In genomic region chr11:94990749-94991577, GRCm38 (mm10) we compare ENCODE assay signal across 8 mouse cellular contexts. TPM values are rescaled to one million over a fixed set of nuclear protein-coding genes. Genes with fewer than 3 reads are reported as not detected.
A peak's percentile ranks its signal among the peaks of the same experiment; 100 is the strongest.
DNase-seq lines count a peak whose midpoint lies in the region; ATAC-seq and TF ChIP-seq lines count a peak whose summit lies in the region.

TSS of gene Ppp1r9b (plus strand) at chr11:94991035.

- TF ChIP-seq POLR2A in kidney, adult 2 months (IDR thresholded peaks at IDR 0.05; ENCODE audit: low read depth, low read length), result peak; percentile 57
- TF ChIP-seq POLR2A in limb, embryonic 14.5 days (IDR thresholded peaks at IDR 0.05; ENCODE audit: borderline replicate concordance, extremely low read depth, insufficient read depth, insufficient read length), result no peak
- TF ChIP-seq POLR2A in spleen, adult 2 months (IDR thresholded peaks at IDR 0.05; ENCODE audit: low read depth, low read length), result peak; percentile 61

- peak within 1 kb of the TSS; percentile 91 for H3K4me3 ChIP-seq in embryonic facial prominence, embryonic 13.5 days
- H3K4me3 ChIP-seq in kidney, adult 2 months (ENCODE audit: insufficient read depth, low read depth, low read length), result peak within 1 kb of the TSS; percentile 91
- peak within 1 kb of the TSS; percentile 87 for H3K4me3 ChIP-seq in limb, embryonic 14.5 days (replicated peaks; ENCODE audit: low read length)
- H3K4me3 ChIP-seq in midbrain, embryonic 16.5 days (ENCODE audit: low read depth, low read length), result peak within 1 kb of the TSS; percentile 90
- H3K4me3 ChIP-seq in spleen, adult 2 months (ENCODE audit: extremely low read depth, insufficient read depth, insufficient read length), result peak within 1 kb of the TSS; percentile 83

- no peaks in the 10 kb centered on the region for H3K9me3 ChIP-seq in embryonic facial prominence, embryonic 13.5 days
- H3K9me3 ChIP-seq in limb, embryonic 14.5 days (ENCODE audit: control insufficient read depth, low read length), result no peaks in the 10 kb centered on the region
- no peaks in the 10 kb centered on the region for H3K9me3 ChIP-seq in midbrain, embryonic 16.5 days (replicated peaks; ENCODE audit: control insufficient read depth, low read length, poor library complexity, severe bottlenecking)

- no peaks in the 10 kb centered on the region for H3K27me3 ChIP-seq in embryonic facial prominence, embryonic 13.5 days
- H3K27me3 ChIP-seq in kidney, adult 2 months (replicated peaks; ENCODE audit: control insufficient read depth, insufficient read depth, low read length), result no peaks in the 10 kb centered on the region
- no peaks in the 10 kb centered on the region for H3K27me3 ChIP-seq in limb, embryonic 14.5 days (ENCODE audit: control insufficient read depth, insufficient read depth, low read length)
- H3K27me3 ChIP-seq in midbrain, embryonic 16.5 days (ENCODE audit: control insufficient read depth, insufficient read depth, low read depth, low read length), result no peaks in the 10 kb centered on the region
- H3K27me3 ChIP-seq in spleen, adult 2 months (ENCODE audit: control insufficient read depth, insufficient read depth, low read length), result no peaks in the 10 kb centered on the region

- peak within 1 kb of the TSS; percentile 96 for H3K27ac ChIP-seq in embryonic facial prominence, embryonic 13.5 days
- H3K27ac ChIP-seq in kidney, adult 2 months (ENCODE audit: insufficient read depth, low read depth, low read length), result peak within 1 kb of the TSS; percentile 95
- H3K27ac ChIP-seq in limb, embryonic 14.5 days (replicated peaks; ENCODE audit: low read depth, low read length), result peak within 1 kb of the TSS; percentile 88
- H3K27ac ChIP-seq in midbrain, embryonic 16.5 days (ENCODE audit: low read length), result peak within 1 kb of the TSS; percentile 96
- peak within 1 kb of the TSS; percentile 93 for H3K27ac ChIP-seq in spleen, adult 2 months (ENCODE audit: insufficient read depth, low read length)

- TF ChIP-seq CTCF in kidney, adult 2 months (conservative IDR thresholded peaks at IDR 0.05; ENCODE audit: insufficient read depth, insufficient read length, low read depth, low read length), result peak; percentile 58
- peak; percentile 82 for TF ChIP-seq CTCF in spleen, adult 2 months (IDR thresholded peaks at IDR 0.05; ENCODE audit: extremely low read depth, insufficient read depth, insufficient read length, insufficient replicate concordance)

- peaks cover 77% of the 10 kb centered on the region for H3K4me1 ChIP-seq in embryonic facial prominence, embryonic 13.5 days
- H3K4me1 ChIP-seq in kidney, adult 2 months (ENCODE audit: control insufficient read depth, insufficient read depth, low read length), result peaks cover 28% of the 10 kb centered on the region
- H3K4me1 ChIP-seq in limb, embryonic 14.5 days (ENCODE audit: control insufficient read depth, insufficient read depth, low read length), result peaks cover 63% of the 10 kb centered on the region
- peaks cover 50% of the 10 kb centered on the region for H3K4me1 ChIP-seq in midbrain, embryonic 16.5 days (ENCODE audit: control insufficient read depth, insufficient read depth, low read length)
- peaks cover 17% of the 10 kb centered on the region for H3K4me1 ChIP-seq in spleen, adult 2 months (ENCODE audit: control insufficient read depth, insufficient read depth, insufficient read length)

- no peaks in the 10 kb centered on the region for H3K36me3 ChIP-seq in embryonic facial prominence, embryonic 13.5 days
- H3K36me3 ChIP-seq in kidney, adult 2 months (ENCODE audit: control insufficient read depth, insufficient read depth, low read length), result no peaks in the 10 kb centered on the region
- peaks cover 16% of the 10 kb centered on the region; the same call in 1 of the 2 replicates for H3K36me3 ChIP-seq in limb, embryonic 14.5 days (ENCODE audit: control insufficient read depth, insufficient read depth, low read length)
- H3K36me3 ChIP-seq in midbrain, embryonic 16.5 days (ENCODE audit: control insufficient read depth, insufficient read depth, low read length), result no peaks in the 10 kb centered on the region
- H3K36me3 ChIP-seq in spleen, adult 2 months (ENCODE audit: control insufficient read depth, insufficient read depth, low read length), result no peaks in the 10 kb centered on the region; the same call in 1 of the 2 replicates

- peak; percentile 92 for DNase-seq in 416B (ENCODE audit: low read depth)
- DNase-seq in adrenal gland, postnatal 36 days, result peak; percentile 96 to 97
- peak; percentile 95 to 97 for DNase-seq in heart, adult 18-20 months
- peak; percentile 95 for DNase-seq in kidney, adult 2 months
- DNase-seq in limb, embryonic 14.5 days (ENCODE audit: low spot score), result peak; percentile 91
- DNase-seq in spleen, adult 2 months (ENCODE audit: low read depth in 1 of 2, low spot score in 2 of 2), result peak; percentile 67 to 89

- peak within 1 kb of the TSS; percentile 93 for H3K9ac ChIP-seq in embryonic facial prominence, embryonic 13.5 days
- H3K9ac ChIP-seq in limb, embryonic 14.5 days (ENCODE audit: low read depth, low read length, severe bottlenecking), result peak within 1 kb of the TSS; percentile 82
- peak within 1 kb of the TSS; percentile 91 for H3K9ac ChIP-seq in midbrain, embryonic 16.5 days (ENCODE audit: low read depth, low read length)

- H3K4me2 ChIP-seq in embryonic facial prominence, embryonic 13.5 days, result peak within 1 kb of the TSS; percentile 99
- H3K4me2 ChIP-seq in limb, embryonic 14.5 days (replicated peaks; ENCODE audit: low read depth, low read length, severe bottlenecking), result peak within 1 kb of the TSS; percentile 100
- H3K4me2 ChIP-seq in midbrain, embryonic 16.5 days (ENCODE audit: low read length), result peak within 1 kb of the TSS; percentile 97

- under 1% methylated on average over 55 of the region's 69 CpGs for WGBS in embryonic facial prominence, embryonic 13.5 days
- WGBS in kidney, adult 2 months, result 2% methylated on average over 69 of the region's 69 CpGs
- under 1% methylated on average over 48 of the region's 69 CpGs for WGBS in limb, embryonic 14.5 days
- WGBS in midbrain, embryonic 16.5 days, result under 1% methylated on average over 42 of the region's 69 CpGs
- WGBS in spleen, adult 2 months, result under 1% methylated on average over 56 of the region's 69 CpGs

- ATAC-seq in embryonic facial prominence, embryonic 13.5 days (ENCODE audit: insufficient number of reproducible peaks, insufficient read depth, low FRiP score, low TSS enrichment, low read depth), result peak; percentile 76
- peak; percentile 82 for ATAC-seq in limb, embryonic 14.5 days (ENCODE audit: low FRiP score, low read depth)
- peak; percentile 83 for ATAC-seq in midbrain, embryonic 16.5 days

RNA-seq across cellular contexts. Expression of gene Ppp1r9b, which starts in this region (rescaled TPM):
- total RNA-seq in adrenal gland, postnatal 36 days (2021), result 100 to 1,000 TPM; 119 to 120 TPM
- 13.2 and 13.5 TPM in 2 replicates for polyA plus RNA-seq in embryonic facial prominence, embryonic 13.5 days (2015; fragmentation: Nextera tagmentation; extraction: Ambion mirVana)
- 10 to 100 TPM; 44.8 to 47.2 TPM for total RNA-seq in heart, adult 18-20 months (2021)
- 24.1 and 29.9 TPM in 2 replicates for polyA plus RNA-seq in kidney, adult 2 months (2012; rRNA removed)
- polyA plus RNA-seq in limb, embryonic 14.5 days (2012; rRNA removed), result 32.8 and 34.6 TPM in 2 replicates
- polyA plus RNA-seq in limb, embryonic 14.5 days (2014; fragmentation: Nextera tagmentation; extraction: Ambion mirVana), result 17.3 and 17.9 TPM in 2 replicates
- 18.4 and 19.4 TPM in 2 replicates for polyA plus RNA-seq in midbrain, embryonic 16.5 days (2015; fragmentation: Nextera tagmentation; extraction: Ambion mirVana)
- 51.9 and 54.5 TPM in 2 replicates for polyA plus RNA-seq in spleen, adult 2 months (2012; rRNA removed)

Comparison
In these comparisons a context has a peak if more than half of its experiments do, and no peak if none do; other contexts are left out.
1. Peak in every context shown above with its lines: DNase-seq, ATAC-seq, H3K4me3 ChIP-seq and H3K27ac ChIP-seq.